Mouse (Mus musculus) testis, adult 2 months (tissue): ENCODE results near the gene Tmem236.

Experiments
- CTCF ChIP-seq: fragments of 200-500 bp; IDR thresholded peaks from 2 replicates; pipeline ENCODE4 v1.5.1; 2012; ENCODE audit warnings: low read depth, mild to moderate bottlenecking, inconsistent platforms, low read length, moderate library complexity; ENCODE audit not compliant: control insufficient read depth, insufficient read depth, insufficient replicate concordance
- POLR2A ChIP-seq: fragments of 200-500 bp; IDR thresholded peaks from 2 replicates; pipeline ENCODE4 v1.6.1; 2012; ENCODE audit warnings: low read depth, mild to moderate bottlenecking, inconsistent platforms, low read length, moderate library complexity; ENCODE audit not compliant: control insufficient read depth

- TF ChIP-seq CTCF (no peak), POLR2A (no peak)
Observed at GRCm38 (mm10) chr2:14150829-14151228, 23.5 kb upstream of the Tmem236 start.
